Mouse (Mus musculus) cerebellum, adult 11 months (tissue): Measurements from ENCODE around the gene Tmem91.

Source experiments
- DNase-seq: peaks from one replicate; pipeline ENCODE4 v3.0.0; 2022

Tmem91 gene

GRCm38 (mm10) chr7:25699851-25700250 lies 24.9 kb upstream of the Tmem91 start:
- DNase-seq, result no peak

- DNase-seq, result no peak
Measured at GRCm38 (mm10) chr7:25694104-25694503, 19.1 kb upstream of the Tmem91 start.

GRCm38 (mm10) chr7:25690051-25690450 lies 15.1 kb upstream of the Tmem91 start:
- DNase-seq, result no peak

- no peak for DNase-seq
Measured at GRCm38 (mm10) chr7:25689603-25690021, 14.6 kb upstream of the Tmem91 start.

GRCm38 (mm10) chr7:25688810-25689586 lies 14.0 kb upstream of the Tmem91 start:
- no peak for DNase-seq

- DNase-seq, result no peak
Measured at GRCm38 (mm10) chr7:25687811-25688401, 12.9 kb upstream of the Tmem91 start.

GRCm38 (mm10) chr7:25686680-25687531 lies 11.9 kb upstream of the Tmem91 start, which contains the start of gene Tgfb1:
Gene Tgfb1, plus strand, starts transcription at chr7:25687002.
- DNase-seq, result no peak

- DNase-seq, result no peak
Measured at GRCm38 (mm10) chr7:25685926-25686470, 11.0 kb upstream of the Tmem91 start.

GRCm38 (mm10) chr7:25684659-25685058 lies 9.7 kb upstream of the Tmem91 start:
- no peak for DNase-seq

- DNase-seq, result no peak
Measured at GRCm38 (mm10) chr7:25683474-25684180, 8.7 kb upstream of the Tmem91 start.

- DNase-seq, result no peak
Measured at GRCm38 (mm10) chr7:25681341-25682231, 6.6 kb upstream of the Tmem91 start.

- DNase-seq, result peak; percentile 90
Measured at GRCm38 (mm10) chr7:25680514-25681258, 5.7 kb upstream of the Tmem91 start, which contains the start of gene B9d2. Gene B9d2, plus strand, starts transcription at chr7:25680780.

GRCm38 (mm10) chr7:25679971-25680370 lies 5.0 kb upstream of the Tmem91 start:
- no peak for DNase-seq

- DNase-seq, result no peak
Measured at GRCm38 (mm10) chr7:25677013-25677412, 2.0 kb upstream of the Tmem91 start.

GRCm38 (mm10) chr7:25676085-25676781 lies 1.3 kb upstream of the Tmem91 start:
- DNase-seq, result peak; percentile 99

GRCm38 (mm10) chr7:25675405-25675804 lies 439 bp upstream of the Tmem91 start:
- DNase-seq, result no peak

- no peak for DNase-seq
Measured at GRCm38 (mm10) chr7:25674297-25674696, 669 bp downstream of the Tmem91 start.

GRCm38 (mm10) chr7:25672442-25672841 lies 2.5 kb downstream of the Tmem91 start:
- DNase-seq, result no peak

GRCm38 (mm10) chr7:25671686-25672085 lies 3.3 kb downstream of the Tmem91 start:
- no peak for DNase-seq

- DNase-seq, result no peak
Measured at GRCm38 (mm10) chr7:25670096-25670495, 4.9 kb downstream of the Tmem91 start.
